Mouse (Mus musculus): ENCODE results near the gene Mpped2. TPM values are rescaled to one million over a fixed set of nuclear protein-coding genes. Genes with fewer than 3 reads are reported as not detected.

The Mpped2 gene
- polyA plus RNA-seq (2016; fragmentation: Nextera tagmentation; extraction: Ambion mirVana), result 121 and 134 TPM in 2 replicates

DNA sequence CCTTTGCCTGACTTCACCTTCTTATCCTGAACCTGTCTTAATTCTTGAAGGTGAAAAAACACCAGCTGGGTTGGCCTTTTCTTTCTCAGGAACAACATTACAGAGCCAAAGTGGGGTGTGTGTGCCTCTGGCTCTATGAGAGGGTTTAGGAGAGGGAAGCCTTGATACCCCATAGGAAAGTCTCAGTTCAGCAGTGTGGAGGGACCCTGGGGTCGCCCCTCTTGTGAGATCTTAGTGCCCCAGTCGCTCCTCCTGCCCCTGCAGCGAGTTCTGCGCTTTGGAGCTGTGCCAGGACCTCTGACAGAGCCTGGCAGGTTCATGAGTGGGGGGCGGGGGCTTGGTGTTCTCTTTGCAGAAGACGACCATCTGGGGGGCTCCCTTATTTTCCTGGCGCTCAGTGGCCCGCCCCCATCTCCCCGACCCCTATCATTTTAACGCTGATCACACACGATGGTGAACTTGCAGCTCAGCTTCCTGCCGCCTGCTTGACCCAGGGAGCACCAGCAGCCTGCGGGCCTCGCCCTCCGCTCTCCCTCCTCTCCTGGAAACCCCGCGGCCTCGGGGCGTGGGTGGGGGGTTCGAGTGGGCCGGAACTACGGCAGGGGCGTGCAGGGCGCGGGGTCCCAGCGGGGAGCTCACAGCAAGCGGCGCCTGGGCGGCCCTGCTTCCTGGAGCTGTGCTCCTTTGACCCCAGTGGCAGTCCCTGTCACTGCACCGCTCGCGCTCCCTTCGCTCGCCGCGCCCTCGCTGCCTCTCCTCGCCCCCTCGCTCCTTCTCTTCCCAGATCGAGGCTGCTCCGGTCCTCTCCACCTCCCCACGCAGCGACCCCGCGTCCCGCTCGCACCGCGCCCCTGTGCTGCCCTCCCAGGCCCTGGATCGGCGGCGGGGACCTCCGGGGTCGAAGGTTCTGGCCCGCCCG is at the start of gene Mpped2:
TSS of gene Mpped2 (plus strand) at position 487 of the 919 bp plus-strand sequence.
- Histone ChIP-seq H3K4me2 (peak within 1 kb of the TSS; percentile 95), H3K27ac (peak within 1 kb of the TSS; percentile 99), H3K36me3 (no peaks in the 10 kb centered on the region), H3K9ac (replicated peaks) (peak within 1 kb of the TSS; percentile 98), H3K4me3 (replicated peaks) (peak within 1 kb of the TSS; percentile 85), H3K27me3 (0 out of 2 replicates have a peak, but pooled peaks cover 5% of the 10 kb centered on the region), H3K9me3 (no peaks in the 10 kb centered on the region), H3K4me1 (replicated peaks) (peaks cover 29% of the 10 kb centered on the region)
- ATAC-seq (ENCODE audit: insufficient number of reproducible peaks, insufficient read depth, low FRiP score, low TSS enrichment, low read depth), result peak; percentile 49; the same call in 1 of the 2 replicates
- WGBS, result under 1% methylated on average over 56 of the region's 56 CpGs

DNA sequence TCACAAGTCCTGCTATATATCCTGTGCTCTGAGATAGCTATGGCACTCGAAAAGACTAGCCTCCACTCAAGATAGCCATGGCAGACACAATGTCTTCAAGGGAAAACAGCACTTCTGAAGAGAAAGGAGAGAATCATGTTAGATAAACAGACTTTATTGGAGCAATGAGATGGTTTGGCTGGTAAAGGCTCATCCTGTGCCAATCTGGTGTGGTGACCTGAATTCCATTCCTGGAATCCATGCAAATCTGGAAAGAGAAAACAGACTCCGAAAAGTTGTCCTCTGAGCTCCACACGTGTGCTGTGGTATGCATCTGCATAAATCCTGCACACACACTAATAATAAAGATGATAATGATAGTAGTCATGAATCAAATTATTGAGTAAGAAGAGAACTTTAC is 48.3 kb upstream of the Mpped2 start:
- peaks cover 10% of the 10 kb centered on the region for H3K4me1 ChIP-seq (replicated peaks)
- no peaks in the 10 kb centered on the region for H3K9me3 ChIP-seq
- no peak overlapping the region for H3K4me3 ChIP-seq (replicated peaks)
- no peak overlapping the region for H3K27ac ChIP-seq
- WGBS, result 91% methylated on average over 3 of the region's 3 CpGs
- no peak for ATAC-seq (ENCODE audit: insufficient number of reproducible peaks, insufficient read depth, low FRiP score, low TSS enrichment, low read depth)
- H3K4me2 ChIP-seq, result no peak overlapping the region
- H3K9ac ChIP-seq (replicated peaks), result no peak overlapping the region
- H3K36me3 ChIP-seq, result no peaks in the 10 kb centered on the region
- H3K27me3 ChIP-seq, result no peaks in the 10 kb centered on the region

DNA sequence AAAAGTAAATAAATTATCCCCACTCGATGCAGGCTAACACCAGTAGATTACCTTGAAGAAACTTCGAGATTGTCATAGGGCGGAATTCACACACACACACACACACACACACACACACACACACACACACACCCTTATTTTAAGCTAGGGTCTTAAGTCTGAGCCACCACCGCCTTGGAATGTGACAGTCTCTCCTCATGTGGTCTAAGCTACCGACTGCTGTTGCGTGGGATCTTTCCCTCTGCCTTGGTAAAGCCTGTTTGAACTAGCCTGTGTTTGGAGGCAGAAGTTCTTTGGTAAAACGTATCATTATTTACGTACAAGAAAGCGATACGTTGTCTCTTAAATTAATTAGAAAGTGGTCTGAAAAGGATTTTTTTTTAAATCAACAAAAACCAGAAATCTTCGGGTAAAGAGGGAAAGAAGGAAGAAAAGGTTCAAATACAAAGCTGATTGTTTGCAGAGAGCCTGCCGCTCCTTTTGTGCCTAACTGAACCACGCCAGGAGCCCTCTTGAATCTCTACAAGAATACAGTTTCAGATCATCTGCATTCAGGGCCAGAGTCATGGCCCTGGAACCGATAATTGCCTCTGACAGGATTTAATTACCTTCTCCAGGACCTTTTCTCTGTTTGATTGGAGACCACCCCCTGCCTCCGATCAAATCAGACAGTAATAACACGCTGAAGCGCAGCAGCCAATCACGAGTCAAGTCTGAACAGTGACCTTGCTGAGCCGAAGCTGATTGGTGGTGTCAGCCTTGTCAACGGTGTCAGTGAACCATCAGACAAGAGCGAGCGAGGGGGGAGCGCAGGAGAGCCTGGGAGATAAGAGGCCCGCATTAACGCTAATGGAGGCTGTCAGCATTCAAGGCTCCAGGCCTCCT is 43.1 kb upstream of the Mpped2 start:
- peak overlapping the region; percentile 62; the same call in 1 of the 2 replicates for H3K27ac ChIP-seq
- WGBS, result 6% methylated on average over 25 of the region's 25 CpGs
- no peaks in the 10 kb centered on the region for H3K36me3 ChIP-seq

DNA sequence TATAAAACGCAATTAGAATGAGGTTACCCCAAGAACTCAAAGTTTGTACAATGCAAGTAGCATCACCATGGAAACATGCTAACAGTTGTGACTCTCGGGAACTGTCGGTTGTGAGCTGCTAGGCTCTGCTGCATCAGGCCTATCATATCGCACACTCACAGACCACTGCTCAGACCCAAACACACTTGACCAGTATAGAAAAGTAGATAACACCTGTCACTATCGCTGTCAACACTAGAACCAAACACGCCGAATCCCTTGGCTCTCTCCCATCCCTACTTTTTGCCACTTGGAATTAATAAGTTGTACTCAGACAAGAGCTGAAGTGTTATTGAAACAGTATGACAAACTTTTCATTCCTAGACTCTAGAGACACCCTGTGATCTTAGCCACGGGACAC is 40.9 kb upstream of the Mpped2 start:
- Histone ChIP-seq H3K27ac (no peak overlapping the region), H3K4me3 (replicated peaks) (no peak overlapping the region), H3K27me3 (no peaks in the 10 kb centered on the region), H3K9me3 (no peaks in the 10 kb centered on the region), H3K36me3 (no peaks in the 10 kb centered on the region), H3K4me1 (replicated peaks) (peaks cover 30% of the 10 kb centered on the region), H3K4me2 (no peak overlapping the region), H3K9ac (replicated peaks) (no peak overlapping the region)
- ATAC-seq (ENCODE audit: insufficient number of reproducible peaks, insufficient read depth, low FRiP score, low TSS enrichment, low read depth), result no peak
- WGBS, result 85% methylated on average over 8 of the region's 8 CpGs

More for the DNA sequence above, 43.1 kb upstream of the Mpped2 start:
- H3K4me3 ChIP-seq (replicated peaks), result peak overlapping the region; percentile 44
- H3K9ac ChIP-seq (replicated peaks), result peak overlapping the region; percentile 42; the same call in 1 of the 2 replicates
- peak overlapping the region; percentile 60 for H3K4me2 ChIP-seq
- H3K4me1 ChIP-seq (replicated peaks), result peaks cover 13% of the 10 kb centered on the region
- no peaks in the 10 kb centered on the region for H3K9me3 ChIP-seq
- peak; percentile 89 for ATAC-seq (ENCODE audit: insufficient number of reproducible peaks, insufficient read depth, low FRiP score, low TSS enrichment, low read depth)
- no peaks in the 10 kb centered on the region for H3K27me3 ChIP-seq

DNA sequence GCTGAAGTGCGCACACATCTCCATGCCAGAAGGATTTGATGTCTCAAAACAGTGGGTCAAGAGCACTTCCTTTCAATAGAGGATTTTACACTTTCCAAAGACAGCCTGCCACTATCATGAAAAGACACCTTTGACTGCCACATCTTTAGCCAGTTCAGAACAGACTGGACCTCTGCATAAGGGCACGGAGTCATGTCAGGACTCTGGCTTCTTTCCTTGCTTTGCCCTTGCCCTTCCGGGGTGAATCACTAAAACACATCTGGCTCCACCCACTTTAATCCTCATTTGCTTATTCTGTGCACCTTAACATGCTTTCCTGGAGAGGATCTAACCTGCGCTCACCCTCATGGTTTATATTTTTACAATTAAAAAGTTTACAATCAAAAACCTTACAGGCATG is 40.3 kb upstream of the Mpped2 start:
- H3K4me2 ChIP-seq, result no peak overlapping the region
- no peak overlapping the region for H3K4me3 ChIP-seq (replicated peaks)
- no peak overlapping the region for H3K9ac ChIP-seq (replicated peaks)
- H3K4me1 ChIP-seq (replicated peaks), result peaks cover 36% of the 10 kb centered on the region
- H3K36me3 ChIP-seq, result no peaks in the 10 kb centered on the region
- no peaks in the 10 kb centered on the region for H3K9me3 ChIP-seq
- no peak overlapping the region for H3K27ac ChIP-seq
- no peak for ATAC-seq (ENCODE audit: insufficient number of reproducible peaks, insufficient read depth, low FRiP score, low TSS enrichment, low read depth)
- H3K27me3 ChIP-seq, result no peaks in the 10 kb centered on the region
- 82% methylated on average over 4 of the region's 4 CpGs for WGBS

DNA sequence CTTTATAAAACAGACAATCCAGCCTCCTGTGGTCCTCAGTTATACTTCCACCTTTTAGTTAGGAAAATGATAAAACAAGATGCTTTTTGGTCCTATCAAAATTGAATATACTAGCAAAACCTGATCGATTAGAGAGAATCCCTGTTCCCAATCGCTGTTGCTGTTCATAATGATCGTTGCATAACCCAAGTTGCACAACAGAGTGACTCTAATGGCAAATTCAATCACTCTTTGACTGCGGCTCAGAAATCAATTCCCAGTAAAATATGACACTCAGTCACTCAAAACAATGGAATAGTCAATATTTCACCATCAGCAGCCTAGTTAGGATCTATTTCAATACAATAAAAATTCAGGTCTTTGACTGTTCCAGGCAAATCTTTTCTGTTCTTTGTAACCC is 39.8 kb upstream of the Mpped2 start:
- Histone ChIP-seq H3K9me3 (no peaks in the 10 kb centered on the region), H3K9ac (replicated peaks) (no peak overlapping the region), H3K27me3 (no peaks in the 10 kb centered on the region), H3K36me3 (no peaks in the 10 kb centered on the region), H3K27ac (no peak overlapping the region), H3K4me2 (no peak overlapping the region), H3K4me1 (replicated peaks) (peaks cover 40% of the 10 kb centered on the region), H3K4me3 (replicated peaks) (no peak overlapping the region)
- 96% methylated on average over 4 of the region's 4 CpGs for WGBS
- ATAC-seq (ENCODE audit: insufficient number of reproducible peaks, insufficient read depth, low FRiP score, low TSS enrichment, low read depth), result no peak

DNA sequence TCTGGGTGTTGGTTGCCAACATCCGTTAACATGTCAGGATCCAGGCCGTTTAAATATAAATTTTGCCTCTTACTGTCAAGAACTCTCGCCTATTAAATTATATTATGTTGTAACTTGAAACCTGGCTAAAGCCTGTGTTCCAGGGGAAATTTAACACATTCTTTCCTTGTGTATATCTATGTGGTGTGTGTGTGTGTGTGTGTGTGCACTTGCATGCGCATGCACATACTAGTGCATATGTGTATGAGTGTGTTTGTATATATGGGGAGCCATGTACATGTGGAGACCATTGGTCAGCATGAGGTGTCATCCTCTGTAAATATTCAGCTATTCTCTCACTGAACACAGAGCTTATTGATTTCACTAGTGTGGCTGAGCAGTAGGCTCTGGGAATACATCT is 37.8 kb upstream of the Mpped2 start:
- WGBS, result 30% methylated on average over 4 of the region's 4 CpGs
- no peaks in the 10 kb centered on the region for H3K9me3 ChIP-seq
- no peaks in the 10 kb centered on the region for H3K27me3 ChIP-seq
- H3K4me2 ChIP-seq, result no peak overlapping the region
- no peaks in the 10 kb centered on the region for H3K36me3 ChIP-seq
- no peak overlapping the region for H3K9ac ChIP-seq (replicated peaks)
- no peak overlapping the region for H3K27ac ChIP-seq
- peaks cover 43% of the 10 kb centered on the region for H3K4me1 ChIP-seq (replicated peaks)
- ATAC-seq (ENCODE audit: insufficient number of reproducible peaks, insufficient read depth, low FRiP score, low TSS enrichment, low read depth), result peak; percentile 52; the same call in 1 of the 2 replicates
- no peak overlapping the region for H3K4me3 ChIP-seq (replicated peaks)

DNA sequence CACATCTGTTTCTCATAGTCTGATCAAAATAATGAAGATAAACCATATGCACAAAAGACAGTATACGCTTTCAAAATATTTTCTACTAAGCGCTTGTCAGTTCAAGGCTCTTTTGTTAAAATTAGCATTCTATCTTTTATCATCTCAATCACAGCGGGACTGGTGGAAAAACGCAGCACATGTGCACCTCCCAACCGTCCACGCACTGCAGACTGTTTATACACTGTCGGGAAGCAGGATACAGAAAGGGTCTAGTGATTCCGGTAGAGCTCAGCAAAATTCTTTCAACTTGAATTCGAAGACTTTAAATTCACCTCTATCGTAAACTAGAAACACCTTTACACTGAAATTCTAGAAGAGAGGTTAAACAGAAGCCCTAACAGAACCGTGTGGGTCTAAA is 27.8 kb upstream of the Mpped2 start:
- Histone ChIP-seq H3K4me2 (no peak overlapping the region), H3K4me1 (replicated peaks) (peaks cover 7% of the 10 kb centered on the region; the same call in 1 of the 2 replicates), H3K9me3 (no peaks in the 10 kb centered on the region), H3K27ac (no peak overlapping the region), H3K27me3 (no peaks in the 10 kb centered on the region), H3K36me3 (no peaks in the 10 kb centered on the region), H3K4me3 (replicated peaks) (no peak overlapping the region), H3K9ac (replicated peaks) (no peak overlapping the region)
- WGBS, result 47% methylated on average over 11 of the region's 11 CpGs
- no peak for ATAC-seq (ENCODE audit: insufficient number of reproducible peaks, insufficient read depth, low FRiP score, low TSS enrichment, low read depth)

DNA sequence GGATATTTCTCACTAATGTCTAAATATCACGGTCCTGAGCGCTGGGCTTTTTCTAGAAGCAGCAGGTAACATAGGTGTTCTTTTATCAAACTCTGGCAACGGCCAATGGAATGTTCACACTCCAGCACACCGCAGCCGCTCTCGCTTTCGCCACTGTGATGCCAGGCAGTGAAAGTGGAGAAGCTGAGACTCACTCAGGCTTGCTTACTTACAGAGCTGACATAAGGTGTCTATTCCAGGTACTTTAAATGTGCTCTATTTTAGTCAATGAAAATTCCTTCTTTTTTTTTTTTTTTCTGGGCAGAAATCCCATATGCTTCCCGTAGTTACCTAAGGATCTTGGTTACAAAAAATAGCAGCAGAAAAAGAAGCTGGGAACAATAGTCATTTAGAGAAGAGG is 18.8 kb upstream of the Mpped2 start:
- no peak overlapping the region for H3K4me3 ChIP-seq (replicated peaks)
- WGBS, result 70% methylated on average over 8 of the region's 8 CpGs
- no peaks in the 10 kb centered on the region for H3K4me1 ChIP-seq (replicated peaks)
- no peak overlapping the region for H3K9ac ChIP-seq (replicated peaks)
- H3K9me3 ChIP-seq, result no peaks in the 10 kb centered on the region
- no peaks in the 10 kb centered on the region for H3K27me3 ChIP-seq
- H3K4me2 ChIP-seq, result no peak overlapping the region
- no peaks in the 10 kb centered on the region for H3K36me3 ChIP-seq
- no peak overlapping the region for H3K27ac ChIP-seq
- ATAC-seq (ENCODE audit: insufficient number of reproducible peaks, insufficient read depth, low FRiP score, low TSS enrichment, low read depth), result no peak

DNA sequence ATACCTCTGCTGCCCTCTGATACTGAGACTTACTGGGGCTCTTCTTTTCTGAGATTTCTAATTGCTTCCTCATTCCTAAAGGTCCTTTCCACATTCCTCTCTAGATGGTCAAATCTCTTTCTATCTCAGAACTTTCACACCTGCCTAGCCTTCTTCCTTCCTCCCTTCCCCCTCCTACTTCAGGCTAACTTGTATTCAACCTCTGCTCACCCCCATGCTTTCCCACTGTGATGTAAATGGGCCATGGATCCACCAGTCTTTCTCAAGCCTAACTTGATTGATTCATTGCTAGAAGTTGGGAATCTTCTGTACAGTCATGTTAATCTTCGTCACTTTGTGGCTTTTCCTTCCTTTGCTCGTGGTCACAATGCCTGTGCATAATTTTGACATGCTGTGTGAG is 15.6 kb upstream of the Mpped2 start:
- no peak for ATAC-seq (ENCODE audit: insufficient number of reproducible peaks, insufficient read depth, low FRiP score, low TSS enrichment, low read depth)
- 71% methylated on average over 2 of the region's 2 CpGs for WGBS
- peaks cover 7% of the 10 kb centered on the region for H3K4me1 ChIP-seq (replicated peaks)

More for the DNA sequence above, 15.6 kb upstream of the Mpped2 start:
- Histone ChIP-seq H3K27ac (no peak overlapping the region), H3K9ac (replicated peaks) (no peak overlapping the region), H3K36me3 (no peaks in the 10 kb centered on the region), H3K4me3 (replicated peaks) (no peak overlapping the region), H3K27me3 (no peaks in the 10 kb centered on the region), H3K4me2 (no peak overlapping the region), H3K9me3 (no peaks in the 10 kb centered on the region)
